Mouse (Mus musculus): ENCODE data around the gene Rasgrp3.

DNA sequence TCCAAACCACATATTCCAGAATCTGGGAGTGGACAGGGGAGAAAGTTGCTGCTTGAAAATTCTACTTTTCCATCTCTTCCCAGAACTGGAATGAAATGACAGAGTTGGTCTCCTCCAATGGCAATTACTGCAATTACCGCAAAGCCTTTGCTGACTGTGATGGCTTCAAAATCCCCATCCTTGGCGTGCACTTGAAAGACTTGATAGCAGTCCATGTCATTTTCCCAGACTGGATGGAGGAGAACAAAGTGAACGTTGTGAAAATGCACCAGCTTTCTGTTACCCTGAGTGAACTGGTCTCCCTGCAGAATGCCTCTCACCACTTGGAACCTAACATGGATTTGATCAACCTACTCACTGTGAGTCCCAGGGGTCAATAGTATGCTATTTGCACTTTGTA lies 67.3 kb downstream of the Rasgrp3 start:
- TF ChIP-seq CTCF (IDR thresholded peaks at IDR 0.05; ENCODE audit: low read depth, low read length) = no peak
- TF ChIP-seq POLR2A (IDR thresholded peaks at IDR 0.05; ENCODE audit: extremely low read depth, insufficient read depth, low read length) = no peak

Data from liver, adult 2 months (tissue).